Comparison of ENCODE assay signal across 8 mouse cellular contexts in genomic region chr5:106964513-106965014, GRCm38 (mm10). TPM values are rescaled to one million over a fixed set of nuclear protein-coding genes. Genes with fewer than 3 reads are reported as not detected.
DNase-seq lines count a peak whose midpoint lies in the region; ATAC-seq and TF ChIP-seq lines count a peak whose summit lies in the region.

No protein-coding gene starts in this region.

- H3K27me3 ChIP-seq in heart, adult 2 months (ENCODE audit: control insufficient read depth, insufficient read depth, low read length), result no peaks in the 10 kb centered on the region
- H3K27me3 ChIP-seq in forebrain, embryonic 14.5 days (replicated peaks; ENCODE audit: control insufficient read depth, insufficient read depth, low read length), result no peaks in the 10 kb centered on the region
- H3K27me3 ChIP-seq in liver, embryonic 15.5 days, result no peaks in the 10 kb centered on the region

- in situ Hi-C loops in ES-E14 (cut with MboI; ENCODE audit: low sequenced_read_pairs in 2 of 2, unreplicated experiment in 2 of 2), result no loop called here

- no peaks in the 10 kb centered on the region for H3K36me3 ChIP-seq in heart, adult 2 months (ENCODE audit: control insufficient read depth, insufficient read depth, low read length)
- peaks cover 8% of the 10 kb centered on the region for H3K36me3 ChIP-seq in ES-E14 (ENCODE audit: control insufficient read depth, insufficient read depth, low read length, poor library complexity, severe bottlenecking)
- H3K36me3 ChIP-seq in forebrain, embryonic 14.5 days (ENCODE audit: control insufficient read depth, insufficient read depth, low read length), result peaks cover 11% of the 10 kb centered on the region
- peaks cover 22% of the 10 kb centered on the region for H3K36me3 ChIP-seq in liver, embryonic 15.5 days (replicated peaks)

- peak overlapping the region; percentile 59 for H3K9ac ChIP-seq in heart, adult 2 months (ENCODE audit: low read depth, low read length)
- H3K9ac ChIP-seq in ES-E14 (ENCODE audit: insufficient read depth, low read depth, low read length, poor library complexity, severe bottlenecking), result peak overlapping the region; percentile 97
- peak overlapping the region; percentile 84 for H3K9ac ChIP-seq in forebrain, embryonic 14.5 days (ENCODE audit: low read length)
- H3K9ac ChIP-seq in liver, embryonic 15.5 days, result peak overlapping the region; percentile 86

- ATAC-seq in forebrain, embryonic 14.5 days, result peak; percentile 92
- peak; percentile 93 for ATAC-seq in liver, embryonic 15.5 days (ENCODE audit: insufficient read depth)

- H3K9me3 ChIP-seq in ES-E14 (ENCODE audit: control insufficient read depth, insufficient read depth, low read depth, low read length), result no peaks in the 10 kb centered on the region
- no peaks in the 10 kb centered on the region for H3K9me3 ChIP-seq in forebrain, embryonic 14.5 days (replicated peaks; ENCODE audit: control insufficient read depth, low read length)
- H3K9me3 ChIP-seq in liver, embryonic 15.5 days (replicated peaks), result no peaks in the 10 kb centered on the region

- TF ChIP-seq POLR2A in heart, adult 2 months (IDR thresholded peaks at IDR 0.05; ENCODE audit: insufficient read depth, low read depth, low read length), result no peak

- H3K27ac ChIP-seq in heart, adult 2 months, result peak overlapping the region; percentile 67
- peak overlapping the region; percentile 52; the same call in 1 of the 2 replicates for H3K27ac ChIP-seq in ES-E14 (ENCODE audit: insufficient read depth, low read depth, low read length, poor library complexity, severe bottlenecking)
- peak overlapping the region; percentile 74 for H3K27ac ChIP-seq in forebrain, embryonic 14.5 days (ENCODE audit: low read depth, low read length)
- peak overlapping the region; percentile 90 for H3K27ac ChIP-seq in liver, embryonic 15.5 days (replicated peaks)

- no peaks in the 10 kb centered on the region for H3K79me2 ChIP-seq in heart, adult 2 months (replicated peaks; ENCODE audit: control insufficient read depth, insufficient read depth, low read length)

- H3K4me1 ChIP-seq in heart, adult 2 months (ENCODE audit: control insufficient read depth, insufficient read depth, low read length), result peaks cover 3% of the 10 kb centered on the region; the same call in 1 of the 2 replicates
- peaks cover 0 to 5% of the 10 kb centered on the region in 2 experiments; a peak in 2 of 4 replicates for H3K4me1 ChIP-seq in ES-E14 (ENCODE audit: control insufficient read depth in 2 of 2, insufficient read depth in 2 of 2, low read length in 2 of 2, poor library complexity in 1 of 2)
- peaks cover 3% of the 10 kb centered on the region for H3K4me1 ChIP-seq in forebrain, embryonic 14.5 days (ENCODE audit: control insufficient read depth, insufficient read depth, low read length)
- H3K4me1 ChIP-seq in liver, embryonic 15.5 days (replicated peaks), result peaks cover 24% of the 10 kb centered on the region

- WGBS in heart, adult 2 months, result under 1% methylated on average over 41 of the region's 41 CpGs
- under 1% methylated on average over 41 of the region's 41 CpGs for WGBS in forebrain, embryonic 14.5 days
- 1% methylated on average over 41 of the region's 41 CpGs for WGBS in liver, embryonic 15.5 days (ENCODE audit: insufficient replicate concordance)

- peak overlapping the region; percentile 88 for H3K4me2 ChIP-seq in forebrain, embryonic 14.5 days (ENCODE audit: low read length)
- H3K4me2 ChIP-seq in liver, embryonic 15.5 days, result peak overlapping the region; percentile 76

- no peak for DNase-seq in heart, adult 2 months
- DNase-seq in heart, postnatal 10 days, result no peak
- DNase-seq in ES-E14 (ENCODE audit: low read depth, low spot score), result peak; percentile 11
- DNase-seq in forebrain, embryonic 14.5 days (ENCODE audit: low spot score), result peak; percentile 20
- DNase-seq in retina, postnatal 1 day, result no peak
- no peak for DNase-seq in natural killer cell, adult 2 months (ENCODE audit: low spot score in 2 of 2)
- no peak for DNase-seq in urinary bladder, postnatal 25 days (ENCODE audit: low spot score)

- TF ChIP-seq EP300 in heart, adult 2 months (IDR thresholded peaks at IDR 0.05; ENCODE audit: insufficient read depth, low read depth, low read length), result no peak

- peak overlapping the region; percentile 80 for H3K4me3 ChIP-seq in heart, adult 2 months
- H3K4me3 ChIP-seq in ES-E14 (ENCODE audit: insufficient read depth in 1 of 2, low read depth in 1 of 2, low read length in 2 of 2, poor library complexity in 1 of 2, severe bottlenecking in 1 of 2), result peak overlapping the region; percentile 86 to 91
- H3K4me3 ChIP-seq in forebrain, embryonic 14.5 days (ENCODE audit: low read depth, low read length), result peak overlapping the region; percentile 82
- peak overlapping the region; percentile 89 for H3K4me3 ChIP-seq in liver, embryonic 15.5 days (replicated peaks)

- intact Hi-C loops in heart, adult 2 months (cut with DNase I), result loop anchor here (10.0 kb wide), 1 partner anchor 100 kb away; no protein-coding TSS in a partner anchor
- intact Hi-C loops in heart, postnatal 10 days (cut with DNase I), result loop anchor here (10.0 kb wide), 1 partner anchor 100 kb away; no protein-coding TSS in a partner anchor

- TF ChIP-seq CTCF in heart, adult 2 months (IDR thresholded peaks at IDR 0.05), result no peak

TF ChIP-seq in ES-E14, 5 proteins besides CTCF, POLR2A, EP300 and RAD21:
- no peak for TF ChIP-seq ZNF384 (IDR thresholded peaks at IDR 0.05; ENCODE audit: low read depth, low read length)
- no peak for TF ChIP-seq ZC3H11A (IDR thresholded peaks at IDR 0.05; ENCODE audit: borderline replicate concordance, low read depth, low read length)

RNA-seq across cellular contexts. Expression of gene Cdc7, which starts 0.4 kb away (rescaled TPM):
- total RNA-seq in heart, adult 2 months (2021), result under 1 TPM; 0.39 to 0.59 TPM
- polyA plus RNA-seq in heart, adult 2 months (2012; rRNA removed), result 0.70 and 1.3 TPM in 2 replicates
- 1 to 10 TPM; 3.1 to 4.6 TPM for total RNA-seq in heart, postnatal 10 days (2021)
- total RNA-seq in ES-E14 (2012; rRNA removed), result 25.0 and 25.3 TPM in 2 replicates
- 35.2 and 40.7 TPM in 2 replicates for polyA plus RNA-seq in forebrain, embryonic 14.5 days (2014; fragmentation: Nextera tagmentation; extraction: Ambion mirVana)
- 17.1 and 19.0 TPM in 2 replicates for polyA plus RNA-seq in liver, embryonic 15.5 days (2015; fragmentation: Nextera tagmentation; extraction: Ambion mirVana)

RNA-seq across cellular contexts. Expression of gene Hfm1, which starts 38.4 kb away (rescaled TPM):
- total RNA-seq in heart, adult 2 months (2021), result not detected
- polyA plus RNA-seq in heart, adult 2 months (2012; rRNA removed), result not detected in 2 replicates
- total RNA-seq in heart, postnatal 10 days (2021), result not detected
- total RNA-seq in ES-E14 (2012; rRNA removed), result 0.58 and 1.2 TPM in 2 replicates
- 4.2 and 4.7 TPM in 2 replicates for polyA plus RNA-seq in forebrain, embryonic 14.5 days (2014; fragmentation: Nextera tagmentation; extraction: Ambion mirVana)
- not detected in 2 replicates for polyA plus RNA-seq in liver, embryonic 15.5 days (2015; fragmentation: Nextera tagmentation; extraction: Ambion mirVana)

Comparison
In these comparisons a context has a peak if more than half of its experiments do, and no peak if none do; other contexts are left out.
1. DNase-seq: peak in ES-E14 (single experiment) and forebrain, embryonic 14.5 days (single experiment); none in heart, adult 2 months (0 of 2), heart, postnatal 10 days (0 of 2), retina, postnatal 1 day (single experiment), natural killer cell, adult 2 months (0 of 2) and urinary bladder, postnatal 25 days (single experiment).
2. Peak in every context shown above with its lines, with median percentiles within 50 percentile points of each other: H3K27ac ChIP-seq, H3K4me3 ChIP-seq and H3K9ac ChIP-seq.